Mouse (Mus musculus): Measurements from ENCODE around the gene Pfkfb3. TPM values are rescaled to one million over a fixed set of nuclear protein-coding genes. Genes with fewer than 3 reads are reported as not detected.
"Not testable (repeated sequence)": the region's sequence is repeated elsewhere in the genome, so short reads cannot be mapped to it uniquely, and the experiment has no call there.

Gene Pfkfb3
- polyA plus RNA-seq, 3 experiments from 2014 or later, result 15.8 to 18.2 (median 16.4) TPM

- ATAC-seq, result no peak
Observed at GRCm38 (mm10) chr2:11548508-11548907, 5.4 kb downstream of the Pfkfb3 start.

- peak; percentile 38 for ATAC-seq
Observed at GRCm38 (mm10) chr2:11547609-11548008, 6.3 kb downstream of the Pfkfb3 start.

GRCm38 (mm10) chr2:11546091-11546490 lies 7.8 kb downstream of the Pfkfb3 start:
- ATAC-seq, result no peak

- no peak for ATAC-seq
Observed at GRCm38 (mm10) chr2:11545380-11545779, 8.5 kb downstream of the Pfkfb3 start.

GRCm38 (mm10) chr2:11544342-11544741 lies 9.5 kb downstream of the Pfkfb3 start:
- no peak for ATAC-seq

- no peak for ATAC-seq
Observed at GRCm38 (mm10) chr2:11543158-11543557, 10.7 kb downstream of the Pfkfb3 start.

- ATAC-seq, result peak; percentile 59
Observed at GRCm38 (mm10) chr2:11542640-11543039, 11.2 kb downstream of the Pfkfb3 start.

- peak; percentile 67 for ATAC-seq
Observed at GRCm38 (mm10) chr2:11542121-11542520, 11.8 kb downstream of the Pfkfb3 start.

- not testable (repeated sequence) for ATAC-seq
Observed at GRCm38 (mm10) chr2:11541528-11541927, 12.3 kb downstream of the Pfkfb3 start.

GRCm38 (mm10) chr2:11535966-11536365 lies 17.9 kb downstream of the Pfkfb3 start:
- no peak for ATAC-seq

GRCm38 (mm10) chr2:11535412-11535928 lies 18.4 kb downstream of the Pfkfb3 start:
- peak; percentile 77 for ATAC-seq

GRCm38 (mm10) chr2:11534826-11535225 lies 19.1 kb downstream of the Pfkfb3 start:
- no peak for ATAC-seq

- ATAC-seq, result no peak
Observed at GRCm38 (mm10) chr2:11530101-11530500, 23.8 kb downstream of the Pfkfb3 start.

GRCm38 (mm10) chr2:11526063-11526462 lies 27.8 kb downstream of the Pfkfb3 start:
- no peak for ATAC-seq

- no peak for ATAC-seq
Observed at GRCm38 (mm10) chr2:11524736-11525135, 29.1 kb downstream of the Pfkfb3 start.

- ATAC-seq, result no peak
Observed at GRCm38 (mm10) chr2:11521758-11522157, 32.1 kb downstream of the Pfkfb3 start.

- ATAC-seq, result no peak
Observed at GRCm38 (mm10) chr2:11520786-11521185, 33.1 kb downstream of the Pfkfb3 start.

- ATAC-seq, result peak; percentile 70
Observed at GRCm38 (mm10) chr2:11515828-11516227, 38.0 kb downstream of the Pfkfb3 start.

- no peak for ATAC-seq
Observed at GRCm38 (mm10) chr2:11513057-11513967, 40.6 kb downstream of the Pfkfb3 start.

GRCm38 (mm10) chr2:11512127-11512526 lies 41.8 kb downstream of the Pfkfb3 start:
- no peak for ATAC-seq

GRCm38 (mm10) chr2:11503736-11504135 lies 50.1 kb downstream of the Pfkfb3 start:
- no peak for ATAC-seq

- peak; percentile 82 for ATAC-seq
Observed at GRCm38 (mm10) chr2:11502901-11503431, 50.9 kb downstream of the Pfkfb3 start.

GRCm38 (mm10) chr2:11502255-11502765 lies 51.6 kb downstream of the Pfkfb3 start:
- ATAC-seq, result no peak

All from inflammation-experienced regulatory T-cells, adult 6 months (primary cell).